Mouse (Mus musculus) left cerebral cortex, postnatal 14 days (tissue): ENCODE data around the gene Hp. TPM values are rescaled to one million over a fixed set of nuclear protein-coding genes. Genes with fewer than 3 reads are reported as not detected.

Source experiments
- DNase-seq, 2 experiments: peaks; one replicate each; pipeline ENCODE4 v3.0.0; 2021 to 2022; ENCODE audit warnings: low spot score in 2 of 2, mixed read lengths in 1 of 2
- intact Hi-C: fragments of 180-260 bp; cut with DNase I; formaldehyde crosslinking; loops from one replicate; pipeline ENCODE4 v1.15.1; 2025
- long read RNA-seq, 2 experiments: library from polyadenylated mRNA; stranded (forward); transcript quantifications; one replicate each; pipeline ENCODE4 v2.0.0; 2021
- total RNA-seq, 2 experiments: library from RNA; stranded (reverse); gene quantifications; 2 replicates each; pipeline ENCODE4 v1.2.3; 2021

Hp gene
- total RNA-seq: not detected
- long read RNA-seq, experiment 1: 0 reads
- long read RNA-seq, experiment 2: 0 reads

DNA sequence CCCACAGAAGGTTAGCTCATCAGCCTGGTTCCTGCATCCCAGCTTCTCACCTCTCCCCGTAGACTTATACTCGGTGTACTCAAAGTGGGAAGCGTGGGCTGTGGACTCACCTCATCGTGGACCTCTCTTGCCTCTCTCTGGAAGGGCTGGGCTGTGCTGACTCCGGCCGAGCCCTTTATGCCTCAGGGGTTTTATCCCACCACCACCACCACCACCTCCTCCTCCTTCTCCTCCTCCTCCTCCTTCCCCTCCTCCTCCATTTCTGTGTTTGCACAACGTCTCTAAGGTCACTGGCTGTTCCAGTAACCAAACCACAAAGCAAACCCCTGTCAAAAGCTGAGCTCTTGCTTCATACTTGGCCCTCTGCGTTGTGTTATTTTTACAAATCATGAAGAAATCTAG is at the start of gene Hp:
Gene Hp (minus strand): TSS at position 273 of the 402 bp plus-strand sequence.
- DNase-seq: no peak
- intact Hi-C loops: no loop called here

DNA sequence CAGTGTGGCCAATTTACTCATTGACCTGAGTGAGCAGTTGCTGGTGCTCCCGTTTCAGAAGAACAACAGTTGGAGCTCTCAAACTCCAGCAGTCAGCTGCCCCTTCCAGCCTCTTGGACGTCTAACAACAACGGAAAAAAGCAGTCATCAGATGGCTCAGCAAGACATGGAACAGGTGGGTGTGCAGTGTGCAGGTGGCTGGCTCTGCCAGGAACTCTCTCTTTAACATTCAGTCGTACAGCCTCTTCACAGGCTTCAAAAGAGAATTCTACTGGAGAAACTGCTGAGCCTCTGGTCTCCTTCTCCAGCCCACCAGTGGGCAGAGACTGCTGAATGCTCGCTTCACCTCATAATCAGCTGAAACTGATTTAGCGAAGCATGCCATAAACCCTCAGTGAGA is 49.7 kb upstream of the Hp start:
- intact Hi-C loops: no loop called here
- peak in 1 of 2 experiments; percentile 36 for DNase-seq

DNA sequence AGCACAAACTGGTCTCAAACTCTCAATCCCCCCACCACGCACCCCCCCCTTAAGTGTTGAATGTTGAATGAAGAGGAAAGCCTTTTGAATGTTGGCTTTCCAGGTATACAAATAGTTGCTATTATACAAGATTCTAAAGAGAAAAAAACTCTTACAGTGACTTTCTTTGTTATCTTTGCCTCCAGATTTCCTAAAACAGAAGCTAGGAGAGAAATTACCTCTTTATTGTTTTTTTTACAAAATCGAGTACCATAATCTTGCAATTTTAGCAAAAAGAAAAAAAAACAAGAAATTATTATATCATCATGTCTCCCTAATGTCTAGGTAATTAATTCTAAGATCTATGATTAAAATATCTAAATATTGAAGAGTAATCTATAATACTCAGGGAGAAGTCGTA is 36.6 kb upstream of the Hp start:
- no peak for DNase-seq
- intact Hi-C loops: no loop called here

DNA sequence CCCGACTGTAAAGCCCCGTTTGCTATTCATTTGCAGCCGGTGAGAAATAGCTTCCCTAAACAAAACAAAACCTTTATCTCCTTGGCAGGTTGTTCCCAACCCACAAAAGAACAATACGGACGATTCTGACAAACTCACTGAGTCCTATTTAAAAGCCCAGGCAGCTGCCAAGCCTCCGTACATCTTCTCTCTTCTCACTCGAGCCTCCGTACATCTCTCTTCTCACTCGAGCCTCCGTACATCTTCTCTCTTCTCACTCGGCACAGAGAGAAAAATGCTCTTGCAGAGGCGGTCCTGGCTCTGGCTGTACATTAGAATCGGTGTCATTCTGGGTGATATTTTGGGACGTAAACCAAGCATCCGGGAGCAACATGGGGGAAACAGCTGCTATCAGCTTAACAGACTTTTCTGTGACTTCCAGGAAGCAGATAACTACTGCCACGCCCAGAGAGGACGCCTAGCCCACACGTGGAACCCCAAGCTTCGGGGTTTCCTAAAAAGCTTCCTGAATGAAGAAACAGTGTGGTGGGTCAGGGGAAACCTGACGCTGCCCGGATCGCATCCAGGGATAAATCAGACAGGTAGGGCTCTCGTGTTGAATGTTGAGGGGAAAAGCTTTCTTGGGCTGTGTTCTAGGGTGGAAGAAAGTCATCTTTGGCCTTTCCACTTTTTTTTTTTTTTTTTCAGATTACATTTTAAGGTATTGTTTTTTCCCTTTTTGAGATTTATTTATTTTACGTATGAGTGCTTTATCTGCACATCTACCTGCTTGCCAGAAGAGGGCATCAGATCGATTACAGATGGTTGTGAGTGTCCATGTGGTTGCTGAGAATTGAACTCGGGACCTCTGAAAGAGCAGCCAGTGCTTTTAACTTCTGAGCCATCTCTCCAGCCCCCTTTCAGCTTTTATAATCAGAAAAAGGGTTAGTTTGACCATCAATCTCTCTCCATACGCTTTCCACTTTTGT is 35.6 kb upstream of the Hp start, which contains the start of gene Pkd1l3:
Gene Pkd1l3 (plus strand): TSS at position 275 of the 968 bp plus-strand sequence.
- DNase-seq: peak in 1 of 2 experiments; percentile 34
- intact Hi-C loops: no loop called here

DNA sequence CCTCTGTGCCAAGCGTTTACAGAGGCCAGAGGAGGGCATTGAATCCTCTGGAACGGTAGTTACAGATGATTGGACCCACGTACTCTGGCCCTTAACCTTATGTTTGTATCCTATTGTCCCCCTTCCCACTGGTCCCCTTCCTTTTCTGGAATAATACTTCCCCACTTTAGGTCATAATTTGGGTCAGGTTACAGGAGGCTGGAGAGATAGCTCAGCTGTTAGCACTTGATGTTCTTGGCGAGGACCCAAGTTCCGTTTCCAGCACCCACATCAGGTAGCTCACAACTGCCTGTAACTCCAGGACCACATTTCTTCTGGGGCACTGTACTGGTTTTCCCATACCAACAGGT is 30.2 kb upstream of the Hp start:
- no peak for DNase-seq
- intact Hi-C loops: no loop called here

DNA sequence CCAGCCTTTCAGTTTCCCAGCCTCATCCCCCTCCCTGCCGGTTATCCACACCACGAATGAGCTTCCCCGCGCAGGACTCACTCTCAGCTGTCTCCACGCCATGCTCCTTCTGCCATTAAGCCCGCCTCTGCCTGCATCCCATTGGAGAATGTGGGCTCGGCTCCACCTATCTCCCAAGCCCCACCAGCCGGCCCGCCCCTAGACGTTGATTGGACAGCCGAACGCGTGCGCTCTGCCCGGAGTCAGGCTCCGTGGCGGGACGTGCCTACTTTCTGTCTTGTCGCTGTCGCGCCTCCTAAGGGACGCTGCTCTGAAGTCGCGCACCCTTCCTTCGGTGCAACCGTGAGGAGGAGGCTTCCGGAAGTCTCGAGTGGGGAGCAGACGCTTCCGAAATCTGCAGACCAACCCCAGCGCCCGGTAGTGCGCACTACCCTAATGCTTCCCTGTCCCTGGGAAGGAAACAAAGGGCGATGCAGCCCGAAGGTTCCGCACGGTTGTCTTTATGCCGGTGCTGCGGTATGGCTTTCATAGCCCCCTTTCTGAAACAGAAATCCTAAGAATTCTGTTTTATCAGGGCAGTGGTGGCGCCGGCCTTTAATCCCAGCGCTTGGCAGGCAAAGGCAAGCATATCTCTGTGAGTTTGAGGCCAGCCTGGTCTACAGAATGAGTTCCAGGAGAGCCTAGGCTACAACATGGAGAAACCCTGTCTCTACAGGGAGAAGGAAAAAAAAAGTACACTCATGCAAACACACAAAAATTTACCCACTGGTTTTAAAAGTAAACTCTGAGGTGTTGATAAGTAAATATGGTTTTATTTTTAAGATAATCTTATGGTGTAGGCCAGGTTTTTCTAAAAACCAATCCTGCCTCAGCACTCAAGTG is 29.5 kb upstream of the Hp start, which contains the start of gene Dhodh:
Gene Dhodh (minus strand): TSS at position 403 of the 882 bp plus-strand sequence.
- DNase-seq: peak; percentile 97 to 99
- intact Hi-C loops: loop anchor here (1.0 kb wide), 1 partner anchor 43 kb away; the partner anchor contains the start of genes Dhx38 and Txnl4b

DNA sequence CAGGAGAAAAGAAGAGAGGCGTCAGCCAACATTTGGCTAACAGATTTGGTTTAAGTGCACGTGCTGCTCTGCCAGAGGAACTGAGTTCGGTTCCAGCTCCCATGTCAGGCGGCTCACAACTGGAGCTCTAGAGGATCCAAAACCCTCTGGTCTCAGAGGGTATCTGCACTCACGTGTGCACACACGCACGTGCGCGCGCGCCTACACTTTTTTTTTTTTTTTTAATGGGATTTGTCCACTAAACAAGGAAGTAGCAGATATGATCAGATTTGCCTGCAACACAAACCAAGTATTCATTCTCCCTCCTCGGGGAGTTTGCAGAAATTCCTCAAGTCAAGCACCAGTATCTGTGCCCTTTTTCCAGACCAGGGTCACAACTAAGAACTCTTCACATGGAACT is 28.7 kb upstream of the Hp start:
- intact Hi-C loops: loop anchor here (1.0 kb wide), 1 partner anchor 42 kb away; the partner anchor contains the start of genes Dhx38 and Txnl4b
- DNase-seq: peak in 1 of 2 experiments; percentile 17

DNA sequence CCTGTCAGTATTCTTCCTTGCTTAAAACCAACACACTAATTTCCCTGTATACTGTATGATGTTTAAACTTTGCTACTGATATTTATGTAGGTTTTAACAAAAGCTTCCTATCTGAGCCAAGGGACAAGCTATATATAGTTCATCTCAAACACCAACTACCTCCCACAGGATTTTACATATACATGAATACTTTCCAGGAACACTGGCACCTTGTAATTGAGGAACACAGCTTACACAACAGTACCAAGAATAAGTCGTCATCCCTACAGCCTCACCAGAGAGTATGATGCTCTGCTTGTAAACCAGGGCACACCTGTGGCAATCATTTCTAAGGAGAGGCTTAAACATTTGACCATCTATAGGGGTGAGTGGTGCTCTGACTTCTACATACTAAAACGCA is 27.8 kb upstream of the Hp start:
- intact Hi-C loops: no loop called here
- DNase-seq: peak in 1 of 2 experiments; percentile 39

DNA sequence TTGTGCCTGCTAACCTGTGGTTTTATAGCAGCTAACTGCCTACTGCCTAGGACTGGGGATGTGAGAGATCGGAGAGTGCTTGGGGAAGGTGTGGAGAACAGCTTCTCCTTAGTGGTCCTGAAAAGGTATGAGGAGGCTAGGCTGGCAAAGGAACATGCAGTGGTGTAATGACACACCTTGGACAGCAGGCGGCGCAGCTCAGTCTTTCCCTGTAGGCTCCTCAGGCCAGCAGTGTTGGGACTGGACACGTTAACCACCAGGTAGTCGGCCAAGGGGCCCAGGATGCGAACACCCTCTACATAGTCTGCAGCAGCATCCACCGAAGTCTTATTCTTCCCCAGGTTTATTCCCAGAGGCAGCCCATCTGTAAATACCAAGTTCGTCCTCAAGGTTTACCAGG is 16.9 kb upstream of the Hp start:
- peak; percentile 19 to 34 for DNase-seq
- intact Hi-C loops: no loop called here

DNA sequence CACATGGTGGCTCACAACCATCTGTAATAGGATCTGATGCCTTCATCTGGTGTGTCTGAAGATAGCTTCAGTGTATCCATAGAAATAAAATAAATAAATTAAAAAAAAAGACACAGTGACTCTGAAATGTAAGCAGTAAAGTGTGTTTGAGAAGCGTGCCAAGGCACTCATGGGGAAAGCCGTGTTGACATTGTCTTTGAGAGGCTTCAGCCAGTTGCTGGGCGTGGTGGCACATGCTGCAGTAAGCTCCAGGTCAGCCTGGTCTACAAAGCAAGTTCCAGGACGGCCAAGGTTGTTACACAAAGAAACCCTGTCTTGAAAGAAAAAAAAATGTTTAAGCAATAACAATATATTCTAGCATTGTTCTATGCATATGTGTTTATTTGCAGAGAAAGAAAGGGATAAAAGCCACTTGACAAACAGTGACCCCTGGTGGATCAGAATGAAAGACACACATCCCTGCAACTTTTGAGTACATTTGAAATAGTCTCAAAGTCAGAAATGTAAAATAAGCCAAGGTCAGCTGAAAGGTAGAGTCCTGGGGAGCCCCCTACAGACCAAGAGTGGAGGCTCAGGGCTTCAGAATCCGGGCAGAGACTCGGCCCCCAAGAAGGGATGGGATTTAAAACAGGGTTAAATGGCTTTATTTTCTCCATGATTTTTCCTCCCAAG is 14.3 kb upstream of the Hp start:
- intact Hi-C loops: no loop called here
- peak in 1 of 2 experiments; percentile 28 for DNase-seq

DNA sequence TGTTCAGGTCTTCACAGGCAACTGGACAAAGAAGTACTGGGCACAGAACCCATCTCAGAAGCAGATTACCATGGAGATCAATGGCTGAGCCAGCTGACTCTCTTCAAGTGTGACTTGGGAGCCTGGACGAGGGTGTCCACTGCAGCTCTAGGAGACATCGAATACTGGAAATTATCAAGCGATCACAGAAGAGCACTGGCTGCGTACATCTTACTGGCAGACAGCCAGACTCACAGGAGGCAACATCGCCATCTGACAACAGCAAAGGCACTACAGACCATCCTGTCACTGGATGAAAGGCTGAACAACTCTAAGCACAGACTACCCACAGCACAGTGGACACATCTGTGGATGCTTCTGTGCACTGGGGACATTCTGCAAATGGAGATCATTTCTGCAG is 13.2 kb upstream of the Hp start:
- no peak for DNase-seq
- intact Hi-C loops: no loop called here

DNA sequence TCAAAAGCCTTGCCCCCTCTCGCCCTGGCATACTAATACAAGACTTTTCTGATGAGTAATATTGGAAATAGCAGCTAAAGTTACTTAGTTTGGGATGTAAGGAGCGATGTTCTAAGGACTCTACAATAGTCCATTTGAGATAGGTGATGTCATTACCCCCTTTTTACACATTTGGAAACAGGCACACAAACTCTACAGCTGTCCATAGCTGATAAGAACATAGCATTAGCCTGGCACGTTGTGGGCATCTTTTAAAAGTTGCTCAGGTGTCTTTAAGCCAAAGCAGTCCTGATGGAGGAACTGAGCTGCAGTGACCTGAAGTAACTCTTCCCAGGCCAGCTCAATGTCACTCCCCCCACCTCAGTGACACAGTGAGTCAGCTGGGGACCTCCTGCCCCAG is 12.4 kb upstream of the Hp start:
- intact Hi-C loops: no loop called here
- no peak for DNase-seq

DNA sequence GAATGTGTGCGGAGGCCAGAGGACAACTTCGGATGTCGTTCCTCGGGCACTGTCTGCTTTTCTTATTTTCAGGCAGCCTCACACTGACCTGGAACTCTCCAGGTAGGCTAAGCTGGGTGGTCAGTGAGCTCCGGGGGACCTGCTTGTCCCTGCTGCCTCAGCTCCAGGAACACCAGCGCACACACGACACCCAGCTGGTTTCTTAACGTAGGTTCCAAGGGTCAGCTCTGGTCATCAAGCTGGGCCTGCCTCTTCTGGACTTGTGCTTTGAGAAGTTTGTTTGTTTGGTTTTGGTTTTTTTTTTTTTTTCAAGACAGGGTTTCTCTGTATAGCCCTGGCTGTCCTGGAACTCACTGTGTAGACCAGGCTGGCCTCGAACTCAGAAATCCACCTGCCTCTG is 11.9 kb upstream of the Hp start:
- DNase-seq: no peak
- intact Hi-C loops: no loop called here

DNA sequence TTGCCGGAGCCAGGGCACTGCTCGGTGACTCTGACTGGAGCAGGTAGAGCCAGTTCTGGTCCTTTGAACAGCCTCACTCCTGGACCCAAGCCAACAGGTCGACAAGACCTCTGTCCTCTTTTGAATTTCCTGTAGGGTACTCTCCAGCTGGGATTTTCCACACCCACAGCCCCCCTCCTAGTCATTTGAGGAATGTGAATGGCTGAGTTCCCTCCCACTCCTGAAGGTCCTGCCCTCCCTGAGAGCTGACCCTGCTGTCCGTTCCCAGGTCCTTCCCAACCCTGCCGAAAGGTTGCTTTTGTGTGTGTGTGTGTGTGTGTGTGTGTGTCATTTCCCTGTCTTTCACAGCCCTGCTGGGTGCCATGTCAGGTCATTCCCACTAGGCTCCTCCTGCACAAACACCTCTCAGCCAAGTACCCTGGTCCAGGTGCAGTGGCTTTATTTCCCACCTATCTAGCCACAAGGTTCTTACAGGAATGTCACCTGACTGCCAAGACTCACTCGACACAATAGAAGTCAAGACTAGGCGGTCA is 8.1 kb upstream of the Hp start:
- no peak for DNase-seq
- intact Hi-C loops: no loop called here

DNA sequence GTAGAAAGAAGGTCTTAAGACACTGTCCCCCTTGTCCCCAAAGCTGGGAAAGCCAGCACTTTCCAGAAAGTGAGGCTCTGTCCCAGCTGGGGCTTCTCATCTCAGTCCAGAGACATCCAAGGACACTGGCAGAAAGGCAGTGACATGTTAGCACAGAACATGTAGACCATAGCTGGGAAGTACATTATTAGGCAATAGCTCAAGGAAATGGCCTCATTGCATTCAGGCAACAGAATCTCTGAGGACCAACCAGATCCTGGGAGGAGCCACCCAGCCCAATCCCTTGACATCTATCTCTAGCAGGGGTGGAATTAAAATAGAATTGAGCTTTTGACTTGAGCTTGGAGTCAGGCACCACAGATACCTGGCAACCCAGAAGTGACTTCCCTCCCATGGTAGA is 6.7 kb upstream of the Hp start:
- intact Hi-C loops: no loop called here
- no peak for DNase-seq

DNA sequence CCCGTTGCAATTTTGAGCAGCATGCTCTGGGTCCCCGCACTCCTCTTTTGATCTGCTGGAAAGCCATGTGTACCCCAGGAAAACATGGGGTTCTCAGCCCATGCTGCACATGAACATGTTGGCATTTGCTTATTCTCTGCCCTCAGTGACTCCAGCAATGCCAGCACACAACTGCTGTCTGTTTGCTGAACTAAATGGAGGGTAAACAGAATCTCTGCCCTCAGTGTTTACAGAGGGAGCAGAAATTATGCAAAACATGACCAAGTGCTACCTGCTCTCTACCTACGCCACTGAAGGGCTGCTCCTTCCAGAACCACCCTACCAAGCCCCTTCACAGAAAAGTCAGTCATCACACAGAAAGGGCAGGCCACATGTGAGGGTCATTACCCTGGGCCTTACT is 5.9 kb upstream of the Hp start:
- intact Hi-C loops: no loop called here
- DNase-seq: no peak

DNA sequence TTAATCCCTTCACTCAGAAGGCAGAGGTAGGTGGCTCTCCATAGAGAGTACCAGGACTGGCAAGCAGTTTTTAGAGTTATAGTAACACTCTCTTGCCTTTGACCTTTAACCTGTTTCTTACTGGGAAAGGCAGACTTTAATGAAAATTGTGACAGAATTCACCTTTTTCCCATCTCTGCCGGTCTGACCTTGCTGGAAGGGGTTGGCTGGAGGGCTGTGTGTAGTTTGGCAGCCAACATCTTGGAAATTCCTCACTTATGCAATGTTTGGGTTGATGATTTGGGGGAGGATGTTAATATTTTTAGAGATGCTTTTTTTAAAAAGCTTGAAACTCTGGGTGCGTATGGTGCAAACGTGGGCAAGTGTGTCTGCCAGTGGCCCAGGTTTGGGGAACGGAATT is 5.3 kb upstream of the Hp start:
- DNase-seq: no peak
- intact Hi-C loops: no loop called here

DNA sequence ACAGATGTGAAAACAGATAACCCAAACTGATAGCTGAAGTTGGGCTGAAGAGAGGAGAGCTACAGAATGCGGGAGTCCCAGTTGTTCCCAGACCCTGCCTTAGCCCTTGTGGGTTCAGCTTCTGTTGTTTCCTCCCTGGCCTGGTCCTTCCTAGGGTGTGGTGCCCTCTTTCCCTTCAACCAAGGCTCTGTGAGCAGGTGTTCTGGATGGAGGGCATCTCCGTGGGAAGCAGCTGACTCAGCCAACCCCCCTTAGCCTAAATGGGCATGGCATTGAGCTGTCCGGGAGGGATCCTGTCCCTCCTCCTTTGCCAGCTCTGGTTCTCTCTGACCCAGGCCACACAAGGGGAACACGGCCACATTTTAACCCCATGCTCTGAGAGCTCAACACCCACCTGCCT is 2.7 kb downstream of the Hp start:
- intact Hi-C loops: no loop called here
- DNase-seq: no peak

DNA sequence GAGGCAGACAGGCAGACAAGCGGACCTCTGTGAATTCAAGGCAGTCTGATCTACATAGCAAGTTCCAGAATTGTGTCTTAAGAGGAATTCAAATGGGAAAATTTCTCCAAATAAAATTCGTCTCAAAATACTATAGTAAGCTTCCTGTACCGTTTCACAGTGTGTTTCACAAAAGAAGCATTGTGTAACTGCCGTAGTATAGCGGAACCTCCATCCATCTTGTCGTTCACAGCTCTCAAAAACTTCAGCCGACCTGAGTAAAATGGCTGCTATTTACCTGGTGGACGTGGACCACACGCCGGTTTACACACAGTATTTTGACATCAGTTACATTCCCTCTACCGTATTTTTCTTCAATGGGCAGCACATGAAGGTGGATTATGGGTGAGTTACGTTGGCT is 7.8 kb downstream of the Hp start:
- DNase-seq: no peak
- intact Hi-C loops: no loop called here
